Mouse (Mus musculus): ENCODE measurements around the gene Dnajc30.

GRCm38 (mm10) chr5:135076931-135077505, 13.0 kb downstream of the Dnajc30 start:
- no peak for TF ChIP-seq CTCF (conservative IDR thresholded peaks at IDR 0.05; ENCODE audit: insufficient read depth, insufficient read length, low read depth, low read length)
- TF ChIP-seq POLR2A (IDR thresholded peaks at IDR 0.05; ENCODE audit: low read depth, low read length) = no peak
